ENCODE assay signal across 23 mouse cellular contexts in the genomic region with DNA sequence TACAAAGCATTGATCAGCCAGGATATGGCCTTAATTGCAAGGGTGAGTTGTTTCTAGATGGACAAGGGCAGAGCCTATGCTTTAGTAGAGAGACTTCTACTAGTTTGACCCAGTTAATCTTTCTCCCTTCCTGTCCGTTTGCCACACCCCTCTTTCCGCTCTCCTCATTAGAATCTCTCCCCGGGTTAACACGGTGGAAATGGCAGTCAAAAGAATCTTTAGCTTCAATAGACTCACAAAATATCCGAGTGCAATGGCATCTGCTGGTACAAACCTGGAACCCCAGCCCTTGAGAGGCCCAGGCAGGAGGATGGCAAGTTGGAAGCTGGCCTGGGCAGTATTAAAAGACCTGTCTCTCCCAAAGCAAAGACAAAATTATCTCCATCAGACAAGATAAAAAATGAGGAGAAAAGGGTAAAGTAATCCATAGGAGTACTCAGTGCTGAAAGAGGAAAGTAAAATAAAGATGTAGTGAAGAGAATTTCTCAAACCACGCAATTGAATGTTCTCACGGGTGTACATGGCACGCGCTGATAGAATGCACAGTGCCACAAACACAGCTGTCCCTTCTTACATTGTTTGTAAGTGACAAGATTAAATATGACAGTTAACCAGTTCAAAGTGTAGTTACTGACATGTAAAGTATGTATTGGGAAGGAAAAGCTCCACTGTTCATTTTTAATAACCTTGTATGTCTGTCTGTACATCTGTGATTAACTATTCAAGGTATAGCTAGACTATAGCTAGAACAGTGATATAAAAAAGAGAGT.
"Had no signal": no experiment of that assay in that cellular context is flagged by ENCODE, and none has a peak within 500 bp of the region (broad histone marks: within the 10 kb centered on the region; RNA-seq: fewer than 3 reads in every experiment).

No protein-coding gene starts in this region.

- H3K4me1 ChIP-seq: hindbrain, embryonic 13.5 days; kidney, embryonic 15.5 days; limb, embryonic 15.5 days; liver, embryonic 12.5 days had no signal

- H3K27me3 ChIP-seq: heart, embryonic 12.5 days; hindbrain, embryonic 13.5 days; hindbrain, embryonic 15.5 days; kidney, embryonic 15.5 days; limb, embryonic 13.5 days; limb, embryonic 15.5 days; liver, embryonic 12.5 days had no signal

- H3K27ac ChIP-seq: hindbrain, embryonic 13.5 days; hindbrain, embryonic 15.5 days; hindbrain, postnatal 0 days; kidney, embryonic 15.5 days; kidney, postnatal 0 days; limb, embryonic 13.5 days; limb, embryonic 15.5 days; liver, embryonic 12.5 days; liver, embryonic 14.5 days had no signal

- ATAC-seq: hindbrain, postnatal 0 days; intestine, embryonic 16.5 days; liver, embryonic 12.5 days had no signal

- H3K4me3 ChIP-seq: heart, embryonic 12.5 days; hindbrain, embryonic 13.5 days; hindbrain, embryonic 15.5 days; kidney, embryonic 15.5 days; limb, embryonic 13.5 days; limb, embryonic 15.5 days; liver, embryonic 12.5 days had no signal

- H3K9me3 ChIP-seq: heart, embryonic 12.5 days; hindbrain, embryonic 13.5 days; hindbrain, embryonic 15.5 days; kidney, embryonic 15.5 days; limb, embryonic 13.5 days; limb, embryonic 15.5 days; liver, embryonic 12.5 days had no signal

- H3K4me2 ChIP-seq: heart, embryonic 12.5 days; hindbrain, embryonic 13.5 days; hindbrain, embryonic 15.5 days; kidney, embryonic 15.5 days; limb, embryonic 13.5 days; limb, embryonic 15.5 days; liver, embryonic 12.5 days had no signal

- H3K9ac ChIP-seq: heart, embryonic 12.5 days; hindbrain, embryonic 13.5 days; hindbrain, embryonic 15.5 days; kidney, embryonic 15.5 days; limb, embryonic 13.5 days; limb, embryonic 15.5 days; liver, embryonic 12.5 days; liver, embryonic 14.5 days had no signal

- DNase-seq: gastrocnemius, postnatal 14 days; gastrocnemius, postnatal 36 days; heart, adult 18-20 months; heart, postnatal 14 days; heart, postnatal 36 days; kidney, adult 11 months; kidney, adult 9 months; kidney, postnatal 14 days; kidney, postnatal 36 days; layer of hippocampus, adult 9-11 months; layer of hippocampus, postnatal 36 days; left cerebral cortex, postnatal 4 days had no signal

- H3K36me3 ChIP-seq: heart, embryonic 12.5 days; hindbrain, embryonic 13.5 days; hindbrain, embryonic 15.5 days; kidney, embryonic 15.5 days; limb, embryonic 13.5 days; limb, embryonic 15.5 days; liver, embryonic 12.5 days had no signal
